Mouse (Mus musculus) liver, embryonic 16.5 days (tissue): ENCODE measurements around the gene Aox3. TPM values are rescaled to one million over a fixed set of nuclear protein-coding genes. Genes with fewer than 3 reads are reported as not detected.

Source experiments
- ATAC-seq: fragments of 200-750 bp; cut with Nextera tagmentation; 2 replicates; pipeline ENCODE4 v1.8.0; 2017; ENCODE audit warnings: low read depth, mild to moderate bottlenecking, moderate number of reproducible peaks, moderate library complexity
- H3K27ac ChIP-seq: fragments of 300-500 bp; sonication (generic); 2 replicates; pipeline ENCODE4 v1.5.1; 2014; ENCODE audit warnings: mild to moderate bottlenecking, low read length
- H3K27me3 ChIP-seq: fragments of 300-500 bp; sonication (generic); 2 replicates; pipeline ENCODE4 v1.6.1; 2014; ENCODE audit warnings: low read depth, low read length, mixed read lengths; ENCODE audit not compliant: control insufficient read depth, insufficient read depth
- H3K36me3 ChIP-seq: fragments of 300-500 bp; sonication (generic); 2 replicates; pipeline ENCODE4 v1.6.1; 2014; ENCODE audit warnings: mild to moderate bottlenecking; ENCODE audit not compliant: control insufficient read depth, insufficient read depth
- H3K4me1 ChIP-seq: fragments of 300-500 bp; sonication (generic); 2 replicates; pipeline ENCODE4 v1.6.1; 2014; ENCODE audit warnings: low read depth, low read length, mixed read lengths; ENCODE audit not compliant: control insufficient read depth
- H3K4me2 ChIP-seq: fragments of 300-500 bp; sonication (generic); 2 replicates; pipeline ENCODE4 v1.6.1; 2014; ENCODE audit warnings: low read depth, low read length, mixed read lengths
- H3K4me3 ChIP-seq: fragments of 300-500 bp; sonication (generic); 2 replicates; pipeline ENCODE4 v1.5.1; 2014; ENCODE audit warnings: low read depth, mild to moderate bottlenecking, low read length
- H3K9ac ChIP-seq: fragments of 300-500 bp; sonication (generic); 2 replicates; pipeline ENCODE4 v1.6.1; 2014; ENCODE audit warnings: low read depth, low read length
- H3K9me3 ChIP-seq: fragments of 300-500 bp; sonication (generic); replicated peaks from 2 replicates; pipeline ENCODE4 v1.6.1; 2016; ENCODE audit warnings: low read length; ENCODE audit not compliant: control insufficient read depth
- WGBS: fragments of 180-500 bp; shearing (Covaris S2); extraction: QIAGEN DNeasy Blood & Tissue Kit; methylation state at CpG from one replicate; pipeline ENCODE4 v1.1.7; 2014; ENCODE audit not compliant: insufficient replicate concordance; 5-methylcytosine and 5-hydroxymethylcytosine counted together
- polyA plus RNA-seq: library from polyadenylated mRNA; unstranded; fragments of >200 nt; fragmentation: Nextera tagmentation; extraction: Ambion mirVana; gene quantifications from 2 replicates; pipeline ENCODE4 v1.2.1, GENCODE M21; 2015

Aox3 gene
- polyA plus RNA-seq, 1 experiment from 2014 or later, result 7.2 TPM

DNA sequence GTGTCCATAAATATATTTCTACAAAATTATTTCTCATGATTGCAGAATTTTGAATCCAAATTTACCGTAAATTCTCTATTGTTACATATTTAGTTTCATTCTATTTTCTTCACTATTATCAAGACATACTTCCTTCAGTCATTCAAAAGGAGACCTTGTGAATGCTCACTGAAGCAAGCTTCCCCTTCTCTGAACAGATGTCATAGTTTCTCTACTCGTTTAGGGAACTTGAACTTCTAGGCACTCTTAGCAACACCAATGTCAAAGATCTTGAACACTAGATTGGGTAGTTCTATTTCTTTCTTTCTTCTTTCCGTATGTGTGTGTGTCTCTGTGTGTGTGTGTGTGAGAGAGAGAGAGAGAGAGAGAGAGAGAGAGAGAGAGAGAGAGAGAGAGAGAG, 131.6 kb downstream of the Aox3 start:
- Histone ChIP-seq H3K9ac (no peak overlapping the region), H3K27ac (no peak overlapping the region), H3K9me3 (no peaks in the 10 kb centered on the region), H3K27me3 (no peaks in the 10 kb centered on the region), H3K4me2 (no peak overlapping the region), H3K36me3 (no peaks in the 10 kb centered on the region), H3K4me3 (no peak overlapping the region), H3K4me1 (no peaks in the 10 kb centered on the region)
- WGBS, result 42% methylated on average over 3 of the region's 3 CpGs
- ATAC-seq, result no peak

DNA sequence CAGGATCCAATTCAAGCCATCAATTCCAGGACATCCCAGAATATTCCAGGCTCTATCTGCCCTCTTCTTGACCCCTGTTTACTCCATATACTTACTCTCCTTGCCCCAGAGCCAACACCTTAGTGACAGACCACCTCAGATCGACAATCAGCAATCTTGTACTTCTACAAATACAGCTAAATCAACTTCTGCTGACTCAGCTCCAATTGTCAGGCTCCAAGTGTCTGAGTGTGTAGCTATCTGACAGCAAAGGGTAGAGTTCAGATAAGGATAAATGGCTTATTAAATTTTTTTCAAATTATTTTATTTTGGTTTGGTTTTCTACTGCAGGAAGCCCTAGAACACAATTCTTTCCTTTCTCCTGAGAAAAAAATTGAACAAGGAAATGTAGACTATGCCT, 135.6 kb downstream of the Aox3 start:
- Histone ChIP-seq H3K27me3 (no peaks in the 10 kb centered on the region), H3K27ac (no peak overlapping the region), H3K4me2 (no peak overlapping the region), H3K4me3 (no peak overlapping the region), H3K9me3 (no peaks in the 10 kb centered on the region), H3K36me3 (no peaks in the 10 kb centered on the region), H3K9ac (no peak overlapping the region), H3K4me1 (no peaks in the 10 kb centered on the region)
- WGBS, result 34% methylated on average over 1 of the region's 1 CpGs
- no peak for ATAC-seq

Other genes with a start within 250 kb of the Aox3 start
- gene Sgo2a, start 117.2 kb upstream of the Aox3 start, polyA plus RNA-seq, result 7.4 and 8.4 TPM in 2 replicates
- 2.7 and 2.8 TPM in 2 replicates for gene Kctd18, start 94.2 kb upstream of the Aox3 start, polyA plus RNA-seq
- 0.36 and 0.44 TPM in 2 replicates for gene Aox1, start 83.2 kb upstream of the Aox3 start, polyA plus RNA-seq
- gene Aox4, start 97.3 kb downstream of the Aox3 start, polyA plus RNA-seq, result 0.18 and 0.19 TPM in 2 replicates
- not detected in 2 replicates for gene Aox2, start 165.2 kb downstream of the Aox3 start, polyA plus RNA-seq